Mouse (Mus musculus) heart, postnatal 0 days (tissue): ENCODE results near the gene Zan.

Source experiments
- CTCF ChIP-seq: IDR thresholded peaks from 2 replicates; pipeline ENCODE4 v1.5.1; 2016; ENCODE audit warnings: antibody characterized with exemption, control low read depth, low read depth
- EP300 ChIP-seq: IDR thresholded peaks from 2 replicates; pipeline ENCODE4 v1.6.1; 2016; ENCODE audit warnings: antibody characterized with exemption, low read depth

DNA sequence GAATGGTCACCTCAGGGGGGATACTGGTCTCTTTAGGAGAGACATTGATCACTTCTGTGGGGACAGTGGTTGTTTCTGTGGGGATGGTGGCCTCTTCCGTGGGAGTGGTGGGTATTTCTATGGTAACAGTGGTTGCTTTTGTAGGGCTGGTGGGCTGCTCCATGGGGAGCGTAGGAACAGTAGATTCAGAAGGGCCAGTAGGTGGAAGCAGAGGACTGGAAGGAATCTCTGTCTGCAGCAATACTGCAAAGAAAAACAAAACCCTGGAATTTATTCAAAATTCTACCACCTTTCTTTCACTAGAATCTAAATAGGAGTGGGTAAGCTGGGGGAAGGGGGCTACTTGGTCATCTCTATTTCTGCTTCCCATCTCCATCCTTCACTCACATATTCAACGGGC, 11.8 kb downstream of the Zan start:
- TF ChIP-seq CTCF = no peak; the same call in 1 of the 2 replicates
- TF ChIP-seq EP300 = no peak
